Mouse (Mus musculus) cortical plate, adult 2 months (tissue): Measurements from ENCODE around the gene Nf2. TPM values are rescaled to one million over a fixed set of nuclear protein-coding genes. Genes with fewer than 3 reads are reported as not detected.

Source experiments
- H3K27ac ChIP-seq: fragments of 200-500 bp; 2 replicates; pipeline ENCODE4 v1.5.1; 2012; ENCODE audit warnings: low read length, control low read depth, inconsistent platforms; ENCODE audit not compliant: insufficient read depth
- H3K4me1 ChIP-seq: fragments of 200-500 bp; 2 replicates; pipeline ENCODE4 v1.6.1; 2011; ENCODE audit warnings: low read length; ENCODE audit not compliant: control insufficient read depth, insufficient read depth
- H3K4me3 ChIP-seq: fragments of 200-500 bp; 2 replicates; pipeline ENCODE4 v1.5.1; 2011; ENCODE audit warnings: mild to moderate bottlenecking, low read length, control low read depth; ENCODE audit not compliant: insufficient read depth
- CTCF ChIP-seq: fragments of 200-500 bp; IDR thresholded peaks from 2 replicates; pipeline ENCODE4 v1.5.1; 2011; ENCODE audit warnings: mild to moderate bottlenecking, control low read depth, low read length; ENCODE audit not compliant: insufficient read depth; ENCODE audit errors: extremely low read depth
- POLR2A ChIP-seq: fragments of 200-500 bp; IDR thresholded peaks from 2 replicates; pipeline ENCODE4 v1.6.1; 2011; ENCODE audit warnings: mild to moderate bottlenecking, low read length, control low read depth; ENCODE audit not compliant: insufficient read depth; ENCODE audit errors: extremely low read depth
- polyA plus RNA-seq: library from polyadenylated mRNA; depleted of rRNA; stranded (reverse); fragments of >200 nt; gene quantifications from 2 replicates; pipeline ENCODE4 v1.2.3, GENCODE M21; 2012; rRNA removed

The Nf2 gene
- polyA plus RNA-seq, 1 experiment, result 60.5 TPM

GRCm38 (mm10) chr11:4720393-4720792 is 128.9 kb downstream of the Nf2 start:
- H3K27ac ChIP-seq, result no peak overlapping the region
- TF ChIP-seq CTCF (no peak), POLR2A (no peak)

GRCm38 (mm10) chr11:4719961-4720360 is 129.4 kb downstream of the Nf2 start:
- Histone ChIP-seq H3K27ac (no peak overlapping the region), H3K4me3 (no peak overlapping the region), H3K4me1 (peaks cover 4% of the 10 kb centered on the region)
- TF ChIP-seq POLR2A (no peak), CTCF (no peak)

More at GRCm38 (mm10) chr11:4720393-4720792, 128.9 kb downstream of the Nf2 start:
- Histone ChIP-seq H3K4me3 (no peak overlapping the region), H3K4me1 (peaks cover 4% of the 10 kb centered on the region)

- TF ChIP-seq POLR2A (no peak), CTCF (no peak)
- no peak overlapping the region for H3K4me3 ChIP-seq
Observed at GRCm38 (mm10) chr11:4718548-4718947, 130.8 kb downstream of the Nf2 start.

GRCm38 (mm10) chr11:4716530-4717236 is 132.7 kb downstream of the Nf2 start:
- Histone ChIP-seq H3K4me1 (peaks cover 4% of the 10 kb centered on the region), H3K4me3 (no peak overlapping the region), H3K27ac (no peak overlapping the region)
- TF ChIP-seq CTCF (no peak), POLR2A (no peak)

More at GRCm38 (mm10) chr11:4718548-4718947, 130.8 kb downstream of the Nf2 start:
- peaks cover 4% of the 10 kb centered on the region for H3K4me1 ChIP-seq
- no peak overlapping the region for H3K27ac ChIP-seq

Other genes starting within 250 kb of the Nf2 start
- not detected in 2 replicates for gene Gm11032, start 229.5 kb downstream of the Nf2 start, polyA plus RNA-seq
- 20.0 and 22.9 TPM in 2 replicates for gene Ascc2, start 211.8 kb downstream of the Nf2 start, polyA plus RNA-seq
- 1,122 and 1,215 TPM in 2 replicates for gene Uqcr10, start 145.2 kb downstream of the Nf2 start, polyA plus RNA-seq
- 48.1 and 52.6 TPM in 2 replicates for gene Zmat5, start 144.9 kb downstream of the Nf2 start, polyA plus RNA-seq
- 29.8 and 54.4 TPM in 2 replicates for gene Cabp7, start 102.8 kb downstream of the Nf2 start, polyA plus RNA-seq
- 77.7 and 84.0 TPM in 2 replicates for gene Nipsnap1, start 24.4 kb upstream of the Nf2 start, polyA plus RNA-seq
- 46.4 and 48.1 TPM in 2 replicates for gene Thoc5, start 45.8 kb upstream of the Nf2 start, polyA plus RNA-seq
- 33.5 and 35.3 TPM in 2 replicates for gene Nefh, start 98.5 kb upstream of the Nf2 start, polyA plus RNA-seq
- gene Ap1b1, start 137.3 kb upstream of the Nf2 start, polyA plus RNA-seq, result 162 and 169 TPM in 2 replicates
- gene Rasl10a, start 208.6 kb upstream of the Nf2 start, polyA plus RNA-seq, result 83.2 and 86.6 TPM in 2 replicates
- gene Gas2l1, start 215.8 kb upstream of the Nf2 start, polyA plus RNA-seq, result 91.6 and 98.8 TPM in 2 replicates
- gene Rhbdd3, start 249.4 kb upstream of the Nf2 start, polyA plus RNA-seq, result 32.3 and 34.4 TPM in 2 replicates
- 345 and 350 TPM in 2 replicates for gene Ewsr1, start 249.7 kb upstream of the Nf2 start, polyA plus RNA-seq